Mouse (Mus musculus): ENCODE results near the gene Fam76b.

Gene Fam76b

GRCm38 (mm10) chr9:13871631-13872030 is 44.1 kb downstream of the Fam76b start:
- no peak for DNase-seq (ENCODE audit: low spot score)

DNA sequence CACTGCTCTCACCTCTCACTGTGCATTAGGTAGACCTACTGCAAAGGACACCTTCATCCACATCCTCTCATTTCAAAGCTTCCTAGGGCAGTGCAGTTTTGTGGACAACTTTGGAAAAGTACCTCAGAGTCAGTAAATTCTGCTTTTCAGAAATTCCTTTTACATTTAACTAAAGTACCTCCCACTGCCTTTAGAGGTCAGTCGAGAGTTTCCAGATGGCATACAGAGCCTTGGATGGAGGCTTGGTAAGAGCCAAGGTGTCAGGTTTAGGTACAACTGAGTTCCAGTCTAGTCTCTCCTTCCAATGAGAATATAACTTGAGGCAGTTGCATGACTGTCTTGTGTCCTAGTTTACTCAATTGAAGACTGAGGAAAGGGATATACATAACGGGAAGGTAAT is 46.8 kb downstream of the Fam76b start:
- no peak for DNase-seq (ENCODE audit: low spot score)

DNA sequence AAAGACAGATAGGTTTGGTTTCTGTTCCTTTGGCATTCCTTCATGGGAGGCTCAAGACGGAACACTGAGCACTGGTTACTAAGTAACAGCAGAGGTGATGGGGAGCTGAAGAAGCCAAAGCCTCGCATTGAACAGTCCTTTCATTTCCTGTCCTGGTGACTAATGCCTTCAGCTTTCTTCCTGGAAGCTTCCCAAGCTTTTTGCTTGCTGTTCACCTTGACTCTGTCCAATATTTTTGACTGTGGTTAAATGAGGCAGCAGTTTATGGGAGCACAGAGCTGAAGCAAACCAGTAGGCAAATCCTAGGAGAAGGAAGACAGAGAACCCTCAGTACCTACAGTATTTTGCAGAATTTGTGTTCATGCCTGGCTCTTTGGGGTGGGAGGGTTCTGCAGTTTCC is 47.8 kb downstream of the Fam76b start:
- DNase-seq (ENCODE audit: low spot score) = no peak

DNA sequence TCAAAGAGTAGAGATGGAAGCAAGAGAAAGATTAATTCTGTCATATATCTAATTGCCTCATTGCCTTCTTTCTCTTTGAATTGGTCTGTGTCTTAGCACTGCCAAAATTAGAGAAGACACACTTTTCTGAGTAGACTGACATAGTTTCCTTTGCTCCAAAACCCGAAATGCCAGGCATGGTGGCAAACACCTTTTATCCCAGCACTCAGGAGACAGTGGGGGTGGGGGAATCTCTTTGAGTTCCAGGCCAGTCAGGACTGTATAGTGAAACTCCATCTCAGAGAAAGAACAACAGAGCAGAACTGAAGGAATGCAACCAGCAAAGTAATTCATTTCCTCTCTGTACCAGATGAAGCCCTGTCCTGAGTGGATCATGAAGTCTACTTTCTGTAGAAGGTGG is 53.2 kb downstream of the Fam76b start:
- no peak for DNase-seq (ENCODE audit: low spot score)

- no peak for DNase-seq (ENCODE audit: low spot score)
Measured at GRCm38 (mm10) chr9:13882478-13882877, 55.0 kb downstream of the Fam76b start.

GRCm38 (mm10) chr9:13888981-13889380 is 61.5 kb downstream of the Fam76b start:
- no peak for DNase-seq (ENCODE audit: low spot score)

- no peak for DNase-seq (ENCODE audit: low spot score)
Measured at GRCm38 (mm10) chr9:13889657-13890056, 62.1 kb downstream of the Fam76b start.

DNA sequence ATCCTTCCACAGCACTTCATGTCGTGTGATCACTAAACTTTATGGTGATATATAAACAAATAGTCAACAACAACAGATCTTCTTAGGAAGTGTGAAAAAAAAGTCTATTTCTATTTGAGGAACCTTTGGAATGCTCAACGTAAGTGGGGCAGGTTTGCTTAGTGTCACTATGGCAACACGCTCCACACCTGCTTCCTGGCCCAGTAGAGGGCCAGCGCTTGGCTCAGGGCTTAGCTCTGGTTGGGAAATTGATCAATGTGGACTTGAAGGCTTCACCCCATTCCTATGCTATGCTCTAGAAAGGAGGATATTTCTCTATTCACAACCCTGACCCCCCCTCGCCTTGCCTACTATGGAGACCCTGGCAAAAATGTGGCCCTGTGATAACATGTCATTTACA is 62.7 kb downstream of the Fam76b start:
- no peak for DNase-seq (ENCODE audit: low spot score)

GRCm38 (mm10) chr9:13891888-13892287 is 64.4 kb downstream of the Fam76b start:
- DNase-seq (ENCODE audit: low spot score) = no peak

DNA sequence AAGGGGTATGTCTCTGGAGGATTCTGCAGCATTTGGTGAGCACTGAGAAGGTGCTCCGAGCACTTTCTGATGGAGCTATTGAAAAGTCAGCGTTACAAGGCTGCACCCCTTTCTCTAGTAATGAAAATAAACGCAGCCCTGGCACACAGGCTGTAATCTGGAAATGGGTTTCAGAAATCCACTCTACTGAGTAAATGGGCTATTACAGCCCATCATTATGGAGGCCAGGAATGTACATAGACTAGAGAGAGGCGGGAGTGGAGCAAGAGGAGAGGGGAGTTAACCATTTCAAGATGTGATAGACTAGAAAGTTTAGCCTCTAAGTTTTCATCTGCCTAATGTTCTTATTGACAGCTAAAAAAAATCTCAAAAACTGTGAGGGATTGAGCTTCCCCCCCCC is 65.5 kb downstream of the Fam76b start:
- no peak for DNase-seq (ENCODE audit: low spot score)

DNA sequence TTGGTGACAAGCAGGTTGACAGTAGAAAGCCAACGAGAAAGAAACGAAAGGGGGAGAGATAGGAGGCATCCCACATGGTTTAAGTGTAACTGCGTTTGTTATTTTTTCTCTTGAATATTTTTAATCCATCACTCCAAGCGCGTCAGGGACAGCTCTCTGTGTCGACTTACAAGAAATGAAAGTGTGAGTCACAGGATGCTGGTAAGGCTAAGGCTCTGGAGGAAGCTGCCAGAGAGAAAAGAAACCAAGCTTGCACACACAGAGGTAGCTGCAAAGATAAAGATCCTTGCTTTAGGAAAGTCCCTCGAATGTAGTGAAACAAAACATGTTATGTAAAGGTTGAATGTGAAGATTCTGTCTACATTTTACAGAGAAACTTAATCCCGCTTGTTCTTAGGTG is 67.0 kb downstream of the Fam76b start:
- DNase-seq (ENCODE audit: low spot score) = no peak

GRCm38 (mm10) chr9:13894936-13895335 is 67.4 kb downstream of the Fam76b start:
- no peak for DNase-seq (ENCODE audit: low spot score)

GRCm38 (mm10) chr9:13896055-13896454 is 68.5 kb downstream of the Fam76b start:
- no peak for DNase-seq (ENCODE audit: low spot score)

- DNase-seq (ENCODE audit: low spot score) = no peak
Measured at GRCm38 (mm10) chr9:13898510-13899305, 71.2 kb downstream of the Fam76b start.

DNA sequence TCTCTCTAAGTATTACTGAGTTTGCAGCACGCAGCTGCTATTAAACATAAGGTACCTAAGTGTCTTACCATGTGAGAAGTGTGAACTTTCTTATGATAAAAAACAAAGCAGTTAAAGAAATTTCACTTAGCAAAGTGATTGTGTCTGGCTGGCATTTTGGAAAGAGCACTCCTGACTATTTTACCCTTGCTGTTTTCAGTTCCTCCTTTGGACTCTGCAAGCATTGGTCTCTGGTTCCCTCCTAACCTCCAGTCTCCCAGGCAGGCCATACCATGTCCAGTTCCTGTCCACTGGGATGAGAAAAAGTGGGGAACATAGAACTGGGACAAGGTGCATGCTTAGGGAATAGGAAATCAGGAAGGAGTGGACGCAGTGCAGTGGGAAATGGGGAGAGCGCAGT is 74.5 kb downstream of the Fam76b start:
- DNase-seq (ENCODE audit: low spot score) = no peak

DNA sequence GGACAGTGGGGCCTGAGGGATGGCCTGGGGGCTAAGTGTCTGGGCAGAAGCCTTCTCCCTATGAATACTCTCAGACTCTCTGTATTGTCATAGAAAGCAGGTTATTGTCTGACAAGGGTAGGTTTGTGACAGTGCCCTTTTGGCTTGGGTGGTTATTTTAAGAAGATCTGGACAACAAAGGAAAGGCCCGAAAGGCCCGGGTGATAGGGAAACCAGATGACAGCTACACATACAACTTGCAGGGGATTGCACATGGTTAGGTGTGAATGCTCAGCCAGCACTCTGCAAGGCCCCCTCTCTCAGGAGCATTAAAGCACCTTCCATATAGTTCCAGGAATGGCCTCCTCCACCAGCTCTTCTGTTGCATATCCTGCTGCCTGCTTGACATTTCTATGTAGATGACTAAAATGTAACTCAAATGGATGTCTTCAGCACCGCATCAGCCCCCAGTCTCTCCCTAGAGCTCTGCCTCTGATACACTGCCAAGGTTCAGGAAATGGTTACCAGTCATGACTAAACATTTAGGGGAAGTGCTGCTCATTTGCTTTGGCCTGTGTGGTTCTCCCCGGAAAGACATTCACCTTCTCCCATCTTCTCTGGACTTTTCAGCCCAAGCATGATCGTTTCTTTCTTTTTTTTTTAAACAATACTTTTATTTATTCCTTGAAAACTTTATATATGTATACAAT is 76.7 kb downstream of the Fam76b start:
- no peak for DNase-seq (ENCODE audit: low spot score)
